Mouse (Mus musculus): ENCODE measurements at regions not wholly inside any gene's neighbourhood (a gene's known extent, or its start where the extent isn't known, plus 50 kb on each side); places are given as distances from the start of the nearest gene placed in this dataset.

- TF ChIP-seq POLR2A (IDR thresholded peaks at IDR 0.05; ENCODE audit: control insufficient read depth, extremely low read depth, insufficient read depth, low read length, poor library complexity) (no peak), CTCF (IDR thresholded peaks at IDR 0.05; ENCODE audit: borderline replicate concordance, control insufficient read depth, extremely low read depth, insufficient read depth, low read length, poor library complexity) (no peak)
These were observed 711.5 kb downstream of the Rapgef2 start for GRCm38 (mm10) chr3:78574807-78575206.
